ENCODE assay signal across 8 mouse cellular contexts in the genomic region with DNA sequence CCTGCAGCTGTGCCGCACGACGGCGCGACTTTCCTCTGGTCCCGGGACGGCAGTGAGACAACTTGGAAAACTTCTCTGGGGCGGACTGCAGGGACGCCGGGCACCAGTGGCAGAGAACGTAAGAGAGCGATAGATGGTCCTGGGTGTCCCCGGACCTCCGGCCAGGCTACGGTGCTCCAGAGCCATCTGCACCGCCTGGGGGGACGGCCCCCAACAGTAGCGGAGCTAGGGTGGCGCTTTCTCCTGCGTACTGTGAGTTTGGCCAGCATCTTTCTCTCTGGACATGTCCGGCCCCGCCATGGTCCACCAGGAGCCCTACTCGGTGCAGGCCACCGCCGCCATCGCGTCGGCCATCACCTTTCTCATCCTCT. TPM values are rescaled to one million over a fixed set of nuclear protein-coding genes. Genes with fewer than 3 reads are reported as not detected.
DNase-seq lines count a peak whose midpoint lies in the region; ATAC-seq and TF ChIP-seq lines count a peak whose summit lies in the region.

No protein-coding gene starts in this region.

- H3K4me2 ChIP-seq in liver, embryonic 15.5 days = peak overlapping the region; percentile 96

- peak overlapping the region; percentile 78 for H3K9ac ChIP-seq in liver, embryonic 15.5 days

- TF ChIP-seq CTCF in testis, adult 2 months (IDR thresholded peaks at IDR 0.05; ENCODE audit: control insufficient read depth, insufficient read depth, insufficient replicate concordance, low read depth, low read length) = no peak

- peaks cover 23% of the 10 kb centered on the region for H3K9me3 ChIP-seq in erythroblast, embryonic 14.5 days (ENCODE audit: control insufficient read depth, low read length)
- H3K9me3 ChIP-seq in liver, embryonic 15.5 days (replicated peaks) = no peaks in the 10 kb centered on the region

- 1% methylated on average over 28 of the region's 28 CpGs for WGBS in liver, embryonic 15.5 days (ENCODE audit: insufficient replicate concordance)

- ATAC-seq in erythroblast, adult 5-6 weeks (replicated peaks; ENCODE audit: low FRiP score, poor library complexity, severe bottlenecking) = no peak
- ATAC-seq in liver, embryonic 15.5 days (ENCODE audit: insufficient read depth) = peak; percentile 41

- peaks cover 93% of the 10 kb centered on the region for H3K27me3 ChIP-seq in erythroblast, embryonic 14.5 days (ENCODE audit: control insufficient read depth)
- H3K27me3 ChIP-seq in testis, adult 2 months (ENCODE audit: control insufficient read depth, insufficient read depth, low read length) = no peaks in the 10 kb centered on the region
- H3K27me3 ChIP-seq in liver, embryonic 15.5 days = peaks cover 91% of the 10 kb centered on the region

- H3K4me1 ChIP-seq in erythroblast, embryonic 14.5 days (ENCODE audit: control insufficient read depth) = peaks cover 57% of the 10 kb centered on the region
- peaks cover 7% of the 10 kb centered on the region for H3K4me1 ChIP-seq in testis, adult 2 months (ENCODE audit: control insufficient read depth, insufficient read depth, low read length)
- peaks cover 57% of the 10 kb centered on the region for H3K4me1 ChIP-seq in liver, embryonic 15.5 days (replicated peaks)

- no peak overlapping the region for H3K27ac ChIP-seq in testis, adult 2 months (ENCODE audit: control insufficient read depth, insufficient read depth, low read depth, low read length)
- H3K27ac ChIP-seq in liver, embryonic 15.5 days (replicated peaks) = peak overlapping the region; percentile 72

- peak overlapping the region; percentile 87 for H3K4me3 ChIP-seq in erythroblast, embryonic 14.5 days (replicated peaks)
- H3K4me3 ChIP-seq in testis, adult 2 months (ENCODE audit: control insufficient read depth, low read depth, low read length) = peak overlapping the region; percentile 67
- peak overlapping the region; percentile 78 for H3K4me3 ChIP-seq in liver, embryonic 15.5 days (replicated peaks)

- DNase-seq in testis, postnatal 10 days (ENCODE audit: low spot score) = no peak
- DNase-seq in urinary bladder, postnatal 10 days (ENCODE audit: low spot score) = no peak
- no peak for DNase-seq in ovary, adult 18-20 months (ENCODE audit: low spot score)
- no peak for DNase-seq in embryo, embryonic 10 days (ENCODE audit: low spot score)

- TF ChIP-seq POLR2A in testis, adult 2 months (IDR thresholded peaks at IDR 0.05; ENCODE audit: control insufficient read depth, low read depth, low read length) = no peak

- H3K36me3 ChIP-seq in erythroblast, embryonic 14.5 days (ENCODE audit: control insufficient read depth) = peaks cover 43% of the 10 kb centered on the region
- no peaks in the 10 kb centered on the region for H3K36me3 ChIP-seq in testis, adult 2 months (ENCODE audit: control insufficient read depth, insufficient read depth, low read length)
- peaks cover 8% of the 10 kb centered on the region; the same call in 1 of the 2 replicates for H3K36me3 ChIP-seq in liver, embryonic 15.5 days (replicated peaks)

RNA-seq across cellular contexts. Expression of gene Adra2b, which starts 0.3 kb away (rescaled TPM):
- polyA plus RNA-seq in erythroblast, embryonic 14.5 days (2012) = 1.9 and 2.4 TPM in 2 replicates
- total RNA-seq in erythroblast, adult 5-6 weeks (2015; ENCODE audit: low replicate concordance) = not detected in 2 replicates
- total RNA-seq in erythroblast, adult 5-6 weeks (2017; ENCODE audit: low replicate concordance) = not detected in 2 replicates
- polyA plus RNA-seq in testis, adult 2 months (2012; rRNA removed) = 0.16 and 0.17 TPM in 2 replicates
- 21.7 and 24.0 TPM in 2 replicates for polyA plus RNA-seq in liver, embryonic 15.5 days (2015; fragmentation: Nextera tagmentation; extraction: Ambion mirVana)

RNA-seq across cellular contexts. Expression of gene Astl, which starts 24.8 kb away (rescaled TPM):
- not detected in 2 replicates for polyA plus RNA-seq in erythroblast, embryonic 14.5 days (2012)
- total RNA-seq in erythroblast, adult 5-6 weeks (2015; ENCODE audit: low replicate concordance) = not detected in 2 replicates
- not detected in 2 replicates for total RNA-seq in erythroblast, adult 5-6 weeks (2017; ENCODE audit: low replicate concordance)
- polyA plus RNA-seq in testis, adult 2 months (2012; rRNA removed) = not detected in 2 replicates
- polyA plus RNA-seq in liver, embryonic 15.5 days (2015; fragmentation: Nextera tagmentation; extraction: Ambion mirVana) = 0.03 TPM in 1 of 2 replicates, not detected in the other

RNA-seq across cellular contexts. Expression of gene Dusp2, which starts 27.3 kb away (rescaled TPM):
- 0.05 and 0.08 TPM in 2 replicates for polyA plus RNA-seq in erythroblast, embryonic 14.5 days (2012)
- total RNA-seq in erythroblast, adult 5-6 weeks (2015; ENCODE audit: low replicate concordance) = 3.6 and 5.6 TPM in 2 replicates
- total RNA-seq in erythroblast, adult 5-6 weeks (2017; ENCODE audit: low replicate concordance) = 0.34 and 1.5 TPM in 2 replicates
- polyA plus RNA-seq in testis, adult 2 months (2012; rRNA removed) = 6.7 and 9.6 TPM in 2 replicates
- 2.6 and 2.9 TPM in 2 replicates for polyA plus RNA-seq in liver, embryonic 15.5 days (2015; fragmentation: Nextera tagmentation; extraction: Ambion mirVana)
